Mouse (Mus musculus): Measurements from ENCODE around the gene Slc25a38.
"Not testable (repeated sequence)": the region's sequence is repeated elsewhere in the genome, so short reads cannot be mapped to it uniquely, and the experiment has no call there.

Gene Slc25a38

DNA sequence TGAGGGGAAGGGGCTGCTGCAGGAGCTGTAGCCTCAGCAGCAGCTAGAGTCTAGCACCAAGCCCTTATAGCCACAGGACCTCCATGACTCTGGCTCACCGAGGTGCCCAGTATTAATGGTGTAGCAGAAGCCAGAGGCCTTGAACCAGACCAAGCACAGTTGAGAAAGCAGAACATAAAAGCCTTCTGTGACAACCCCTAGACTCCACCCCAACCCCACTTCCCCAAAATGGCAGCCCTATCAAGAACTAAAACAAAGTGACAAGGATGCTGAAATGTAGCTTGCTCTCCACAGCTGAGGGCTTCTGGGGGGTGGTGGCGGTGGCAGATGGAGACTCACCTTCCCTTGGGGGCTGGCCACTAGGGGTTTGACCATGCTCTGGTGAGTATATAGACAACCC is 9.0 kb upstream of the Slc25a38 start:
- DNase-seq (ENCODE audit: low spot score): no peak

GRCm38 (mm10) chr9:120108953-120109352 is 1.2 kb upstream of the Slc25a38 start:
- not testable (repeated sequence) for DNase-seq (ENCODE audit: low spot score)

DNA sequence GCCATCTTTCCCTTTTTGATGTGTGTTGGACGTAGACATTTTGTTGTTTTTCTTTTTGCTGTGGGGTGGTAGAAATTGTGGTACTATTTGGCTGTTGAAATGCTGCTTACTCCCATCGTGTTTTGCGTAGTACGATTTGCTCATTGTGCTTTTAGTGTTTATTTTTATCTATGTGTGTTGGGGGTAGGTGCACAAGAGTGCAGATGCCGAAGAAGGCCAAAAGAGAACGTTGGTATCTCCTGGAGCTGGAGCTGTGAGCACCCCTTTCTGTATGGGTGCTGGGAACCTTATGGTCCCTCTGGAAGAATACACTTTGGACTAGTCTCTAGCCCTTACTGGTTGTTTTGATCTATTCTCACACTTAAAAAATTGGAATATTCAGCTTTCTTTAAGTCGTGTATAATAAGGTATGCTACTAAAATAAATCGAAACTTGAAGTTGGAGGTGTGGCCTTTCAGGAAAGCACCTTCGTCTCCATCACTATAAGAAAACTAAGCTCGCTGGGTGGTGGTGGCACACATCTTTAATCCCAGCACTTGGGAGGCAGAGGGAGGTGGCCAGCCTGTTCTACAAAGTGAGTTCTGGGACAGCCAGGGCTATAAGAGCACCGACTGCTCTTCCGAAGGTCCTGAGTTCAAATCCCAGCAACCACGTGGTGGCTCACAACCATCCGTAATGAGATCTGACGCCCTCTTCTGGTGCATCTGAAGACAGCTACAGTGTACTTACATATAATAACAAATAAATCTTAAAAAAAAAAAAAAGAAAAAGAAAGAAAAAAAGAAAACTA is 1.2 kb downstream of the Slc25a38 start:
- DNase-seq (ENCODE audit: low spot score): no peak

GRCm38 (mm10) chr9:120112472-120112871 is 2.3 kb downstream of the Slc25a38 start:
- no peak for DNase-seq (ENCODE audit: low spot score)

DNA sequence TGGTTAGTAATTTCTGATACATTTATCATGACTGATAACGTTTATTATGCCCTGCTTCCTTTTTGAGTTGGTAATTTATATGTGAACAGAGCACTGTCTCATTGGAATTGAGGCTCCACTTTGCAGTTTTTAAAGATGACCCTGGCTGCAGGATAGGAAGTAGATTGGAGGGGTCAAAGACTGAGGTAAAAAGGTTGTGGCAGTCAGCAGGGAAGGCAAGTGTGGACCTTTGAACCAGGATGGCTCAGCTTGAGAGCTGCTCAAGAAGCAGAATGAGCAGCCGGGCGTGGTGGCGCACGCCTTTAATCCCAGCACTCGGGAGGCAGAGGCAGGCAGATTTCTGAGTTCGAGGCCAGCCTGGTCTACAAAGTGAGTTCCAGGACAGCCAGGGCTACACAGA is 3.3 kb downstream of the Slc25a38 start:
- no peak for DNase-seq (ENCODE audit: low spot score)

DNA sequence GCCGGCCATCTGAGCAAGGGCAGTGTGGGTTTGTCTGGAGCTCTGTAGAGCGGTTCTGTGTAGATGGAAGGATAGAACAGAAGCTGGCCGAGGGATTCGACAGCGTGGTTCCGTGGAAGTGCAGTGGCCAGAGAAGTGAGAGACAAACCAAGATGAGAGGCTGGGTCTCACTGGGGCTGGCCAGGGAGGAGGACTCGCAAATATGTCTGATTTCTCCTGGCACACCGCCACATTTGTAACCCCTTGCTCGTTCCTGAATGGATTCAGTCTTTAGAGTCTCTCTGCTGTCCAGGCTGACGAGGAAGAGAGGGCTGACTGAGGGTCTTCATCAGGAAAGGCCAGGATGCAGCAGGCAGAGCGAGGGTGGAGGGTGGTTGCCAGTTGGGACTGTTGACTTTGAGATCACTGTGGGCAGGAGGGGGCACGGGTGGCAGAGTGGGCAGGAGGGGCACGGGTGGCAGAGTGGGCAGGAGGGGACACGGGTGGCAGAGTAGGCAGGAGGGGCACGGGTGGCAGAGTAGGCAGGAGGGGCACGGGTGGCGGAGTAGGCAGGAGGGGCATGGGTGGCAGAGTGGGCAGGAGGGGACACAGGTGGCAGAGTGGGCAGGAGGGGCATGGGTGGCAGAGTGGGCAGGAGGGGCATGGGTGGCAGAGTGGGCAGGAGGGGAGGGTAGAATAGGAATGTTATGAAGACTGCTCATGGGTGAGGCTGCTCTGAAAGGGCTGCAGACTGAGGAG is 4.0 kb downstream of the Slc25a38 start:
- no peak for DNase-seq (ENCODE audit: low spot score)

GRCm38 (mm10) chr9:120114789-120115151 is 4.6 kb downstream of the Slc25a38 start:
- DNase-seq (ENCODE audit: low spot score): no peak

DNA sequence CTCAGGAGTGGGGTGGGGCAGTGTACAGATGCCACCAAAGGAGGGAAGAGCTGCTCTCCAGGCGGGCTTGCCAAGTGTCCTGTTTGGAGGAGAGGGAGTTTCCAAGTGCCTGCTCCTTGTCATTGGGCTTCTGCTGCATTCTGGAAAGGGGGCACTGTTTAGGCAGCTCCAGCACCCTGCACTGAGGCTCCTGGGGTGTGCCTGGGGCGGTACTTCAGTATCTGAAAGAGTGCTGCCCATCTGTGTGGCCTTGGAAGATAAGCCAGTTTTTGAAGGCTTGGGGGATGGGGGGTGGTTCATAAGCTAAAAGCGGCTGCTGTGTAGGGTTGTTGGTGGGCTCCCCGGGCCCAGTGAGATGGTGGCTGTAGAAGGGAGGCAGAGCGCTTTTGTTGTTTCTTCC is 5.4 kb downstream of the Slc25a38 start:
- DNase-seq (ENCODE audit: low spot score): no peak

GRCm38 (mm10) chr9:120116184-120116624 is 6.0 kb downstream of the Slc25a38 start:
- no peak for DNase-seq (ENCODE audit: low spot score)

GRCm38 (mm10) chr9:120118212-120118611 is 8.0 kb downstream of the Slc25a38 start:
- no peak for DNase-seq (ENCODE audit: low spot score)

GRCm38 (mm10) chr9:120120503-120120902 is 10.3 kb downstream of the Slc25a38 start:
- DNase-seq (ENCODE audit: low spot score): no peak

DNA sequence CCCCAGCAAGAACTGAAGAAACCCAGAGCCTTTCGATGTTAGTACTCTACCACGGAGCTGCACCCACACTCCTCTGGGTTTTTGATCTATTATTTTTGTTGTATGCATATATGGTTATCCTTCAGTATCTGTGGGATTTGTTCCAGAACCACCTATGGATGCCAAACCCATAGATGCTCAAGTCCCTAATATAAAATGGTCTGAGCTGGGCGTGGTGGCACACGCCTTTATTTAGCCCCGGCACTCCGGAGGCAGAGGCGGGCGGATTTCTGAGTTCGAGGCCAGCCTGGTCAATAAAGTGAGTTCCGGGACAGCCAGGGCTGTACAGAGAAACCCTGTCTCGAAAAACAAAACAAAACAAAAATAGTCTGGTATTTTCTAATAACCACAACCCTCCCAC is 16.7 kb downstream of the Slc25a38 start:
- no peak for DNase-seq (ENCODE audit: low spot score)

DNA sequence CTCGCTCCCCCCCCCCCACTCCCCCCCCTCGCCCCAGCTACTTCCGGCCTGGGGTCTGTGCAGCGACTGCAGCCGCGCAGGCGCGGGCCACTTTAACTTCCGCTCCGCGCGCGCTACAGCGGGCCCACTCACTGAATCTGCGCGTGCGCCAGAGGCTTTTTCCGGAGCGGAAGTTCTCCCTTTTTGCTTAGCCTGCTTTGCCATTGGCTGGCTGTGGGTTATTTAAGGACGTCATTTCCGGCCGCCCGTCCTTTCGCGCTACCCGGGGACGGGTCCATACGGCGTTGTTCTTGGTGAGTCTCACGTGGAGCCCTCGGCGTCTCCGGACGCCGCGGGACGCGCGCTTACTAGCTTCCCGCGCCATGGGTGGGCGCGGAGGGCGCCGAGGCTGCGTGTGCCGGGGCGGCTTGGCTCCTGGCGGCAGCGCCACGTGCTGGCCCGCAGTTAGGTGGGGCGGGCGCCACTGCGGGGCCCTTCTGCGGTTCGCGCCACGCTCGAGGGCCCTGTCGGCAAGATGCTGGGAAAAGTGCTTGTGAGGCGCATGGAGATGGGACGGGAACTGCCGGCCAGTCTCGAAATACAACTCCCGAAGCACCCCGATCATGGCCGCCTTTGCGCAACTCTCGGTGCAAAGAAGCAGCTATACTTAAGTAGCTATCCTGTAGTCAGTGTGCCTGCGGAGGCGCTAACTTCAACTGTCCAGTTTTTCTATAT is 17.5 kb downstream of the Slc25a38 start, which contains the start of gene Rpsa:
Gene Rpsa, plus strand, starts transcription at position 152 of the 714 bp plus-strand sequence.
- peak; percentile 98 for DNase-seq (ENCODE audit: low spot score)

- no peak for DNase-seq (ENCODE audit: low spot score)
Measured at GRCm38 (mm10) chr9:120129276-120129675, 19.1 kb downstream of the Slc25a38 start.

DNA sequence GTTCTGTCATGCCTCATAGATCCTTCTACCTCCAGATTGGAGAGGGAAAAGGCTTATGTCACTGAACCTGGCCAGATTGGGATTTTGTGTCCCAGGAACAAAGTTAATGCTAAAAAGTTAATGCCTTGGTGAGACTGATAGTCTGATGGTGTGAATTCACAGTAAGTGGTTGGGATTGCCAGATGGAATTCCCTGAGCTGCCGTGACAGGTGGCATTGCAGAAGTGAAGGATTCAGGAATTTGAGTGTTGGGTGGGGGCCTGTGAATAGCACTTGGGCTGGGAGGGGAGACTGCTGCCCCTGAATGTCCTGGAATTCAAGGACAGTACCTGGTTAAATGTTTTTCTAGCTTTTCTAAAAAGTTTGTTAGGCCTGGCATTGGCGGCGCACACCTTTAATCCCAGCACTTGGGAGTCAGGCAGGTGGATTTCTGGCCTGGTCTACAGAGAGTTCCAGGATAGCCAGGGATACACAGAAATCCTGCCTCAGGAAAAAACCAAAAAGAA is 21.7 kb downstream of the Slc25a38 start:
- DNase-seq (ENCODE audit: low spot score): no peak

GRCm38 (mm10) chr9:120132980-120133754 is 23.0 kb downstream of the Slc25a38 start:
- DNase-seq (ENCODE audit: low spot score): no peak

GRCm38 (mm10) chr9:120133755-120134475 is 23.7 kb downstream of the Slc25a38 start:
- no peak for DNase-seq (ENCODE audit: low spot score)

GRCm38 (mm10) chr9:120134529-120135160 is 24.5 kb downstream of the Slc25a38 start:
- no peak for DNase-seq (ENCODE audit: low spot score)

DNA sequence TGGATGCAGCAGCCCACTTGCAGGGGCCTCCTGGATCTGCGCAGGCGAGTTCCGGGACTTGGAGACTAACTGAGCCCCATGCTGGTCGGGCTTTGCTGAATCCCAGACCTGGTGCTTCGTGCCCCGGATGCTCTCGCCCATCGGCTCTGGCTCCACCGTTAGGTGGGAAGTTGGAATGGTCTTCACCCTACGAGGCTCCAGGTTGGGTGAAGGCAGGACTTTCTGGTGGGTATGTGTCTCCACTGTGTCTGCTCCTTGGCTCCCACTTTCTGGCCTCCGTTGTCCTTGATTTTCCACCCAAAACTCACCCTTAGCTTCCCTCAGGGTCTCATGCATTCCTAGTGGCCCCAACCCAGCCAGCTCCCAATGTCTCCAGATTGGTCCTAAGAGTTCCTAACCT is 25.3 kb downstream of the Slc25a38 start:
- DNase-seq (ENCODE audit: low spot score): no peak

DNA sequence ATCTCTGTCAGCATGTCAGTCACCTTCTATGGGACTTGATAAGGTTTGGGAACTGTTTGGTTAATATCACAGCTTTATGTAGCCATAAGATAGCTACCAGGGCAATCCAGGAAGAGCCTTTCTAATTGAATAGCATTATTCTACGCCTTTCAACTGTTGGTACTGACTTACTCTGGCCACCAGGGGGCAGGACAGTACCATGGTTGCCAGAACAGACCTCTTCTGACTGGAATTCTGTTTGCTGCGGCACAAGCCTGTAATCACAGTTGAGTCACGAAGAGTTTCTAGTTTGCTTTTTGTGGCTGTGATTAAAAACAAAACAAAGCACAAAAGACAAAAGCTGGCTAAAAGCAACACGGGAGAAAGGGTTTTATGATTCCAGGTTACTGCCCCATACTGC is 30.5 kb downstream of the Slc25a38 start:
- peak; percentile 81 for DNase-seq (ENCODE audit: low spot score)

DNA sequence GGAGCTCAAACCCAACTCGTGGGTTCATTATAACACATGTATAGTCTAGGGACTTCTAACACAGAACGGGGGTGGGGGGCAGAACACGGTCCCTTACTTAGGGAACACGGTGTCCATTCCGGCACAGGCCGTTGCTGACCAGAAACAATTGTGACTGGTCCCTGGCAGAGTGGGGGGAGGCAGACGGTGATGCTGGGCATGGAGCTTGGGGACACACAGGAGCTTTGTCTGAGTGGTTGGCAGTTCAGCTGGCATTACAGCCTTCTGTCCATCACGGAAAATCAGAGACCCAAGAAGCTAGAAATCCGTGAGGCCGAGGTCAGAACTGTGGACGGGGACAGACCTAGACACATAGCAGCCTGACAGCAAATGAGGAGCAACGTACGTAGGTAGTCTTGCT is 34.3 kb downstream of the Slc25a38 start:
- no peak for DNase-seq (ENCODE audit: low spot score)
